Mouse (Mus musculus) gastrocnemius, postnatal 36 days (tissue): ENCODE results near the gene Gm5127. TPM values are rescaled to one million over a fixed set of nuclear protein-coding genes. Genes with fewer than 3 reads are reported as not detected.

Experiments used
- microRNA-seq, 2 experiments: library from miRNA; unstranded; fragments of <30 nt; microRNA quantifications; one replicate each; pipeline ENCODE4 v1.2.0; 2021
- total RNA-seq, 2 experiments: library from RNA; stranded (reverse); gene quantifications; 2 replicates each; pipeline ENCODE4 v1.2.3; 2021

Gm5127 gene
- total RNA-seq, 2 experiments from 2014 or later, result not detected

Small RNA genes within 50 kb of the gene (microRNA-seq; reads per million reads assigned to microRNA genes)
- gene Gm22102, result 0 reads per million in 2 experiments

Other genes starting within 250 kb of the Gm5127 start
- 1 to 10 TPM in 1 of 2 experiments, under 1 TPM in 1; 0.64 to 1.4 TPM for gene Fndc3c1, start 97.8 kb upstream of the Gm5127 start, total RNA-seq
- under 1 TPM; 0.17 to 0.33 TPM for gene Cysltr1, start 20.5 kb downstream of the Gm5127 start, total RNA-seq